14 mouse cellular contexts compared by ENCODE assay signal in genomic region chr4:116830070-116830368, GRCm38 (mm10). TPM values are rescaled to one million over a fixed set of nuclear protein-coding genes. Genes with fewer than 3 reads are reported as not detected.
A peak's percentile ranks its signal among the peaks of the same experiment; 100 is the strongest.
DNase-seq lines count a peak whose midpoint lies in the region; ATAC-seq and TF ChIP-seq lines count a peak whose summit lies in the region.
"Had no signal": no experiment of that assay in that cellular context is flagged by ENCODE, and none has a peak within 500 bp of the region (broad histone marks: within the 10 kb centered on the region; RNA-seq: fewer than 3 reads in every experiment).

No protein-coding gene starts in this region.

- H3K4me3 ChIP-seq in kidney, adult 2 months (ENCODE audit: insufficient read depth, low read depth, low read length): no peak overlapping the region
- H3K4me3 ChIP-seq in forebrain, embryonic 13.5 days: no peak overlapping the region
- no peak overlapping the region for H3K4me3 ChIP-seq in midbrain, embryonic 11.5 days (ENCODE audit: low read depth, low read length)
- H3K4me3 ChIP-seq: liver, embryonic 12.5 days had no signal

- no peak overlapping the region for H3K27ac ChIP-seq in kidney, adult 2 months (ENCODE audit: insufficient read depth, low read depth, low read length)
- peak overlapping the region; percentile 72 for H3K27ac ChIP-seq in forebrain, embryonic 13.5 days
- peak overlapping the region; percentile 65 for H3K27ac ChIP-seq in midbrain, embryonic 11.5 days (ENCODE audit: low read depth, low read length)
- H3K27ac ChIP-seq: liver, embryonic 12.5 days; macrophage had no signal

- WGBS in kidney, adult 2 months: 20% methylated on average over 6 of the region's 6 CpGs
- 5% methylated on average over 6 of the region's 6 CpGs for WGBS in forebrain, embryonic 13.5 days
- WGBS in midbrain, embryonic 11.5 days: 7% methylated on average over 6 of the region's 6 CpGs

- peaks cover 3% of the 10 kb centered on the region; the same call in 1 of the 2 replicates for H3K4me1 ChIP-seq in kidney, adult 2 months (ENCODE audit: control insufficient read depth, insufficient read depth, low read length)
- peaks cover 24% of the 10 kb centered on the region for H3K4me1 ChIP-seq in forebrain, embryonic 13.5 days
- peaks cover 15% of the 10 kb centered on the region for H3K4me1 ChIP-seq in midbrain, embryonic 11.5 days (ENCODE audit: control insufficient read depth, insufficient read depth, low read length)

- H3K4me2 ChIP-seq in forebrain, embryonic 13.5 days: no peak overlapping the region
- peak overlapping the region; percentile 13; the same call in 1 of the 2 replicates for H3K4me2 ChIP-seq in midbrain, embryonic 11.5 days
- H3K4me2 ChIP-seq: liver, embryonic 12.5 days had no signal

- TF ChIP-seq CTCF in kidney, adult 2 months (conservative IDR thresholded peaks at IDR 0.05; ENCODE audit: insufficient read depth, insufficient read length, low read depth, low read length): no peak

- H3K9ac ChIP-seq in forebrain, embryonic 13.5 days: no peak overlapping the region
- peak overlapping the region; percentile 53 for H3K9ac ChIP-seq in midbrain, embryonic 11.5 days (ENCODE audit: low read length)
- H3K9ac ChIP-seq: liver, embryonic 12.5 days had no signal

- DNase-seq in kidney, postnatal 4 days: peak; percentile 57 to 63
- no peak for DNase-seq in kidney, adult 2 months
- DNase-seq in midbrain, embryonic 11.5 days (ENCODE audit: low spot score, missing footprints): peak; percentile 92
- peak; percentile 64 for DNase-seq in retina, postnatal 1 day
- no peak for DNase-seq in adrenal gland, postnatal 25 days
- DNase-seq in right cerebral cortex, postnatal 14 days: no peak
- DNase-seq in urinary bladder, postnatal 25 days (ENCODE audit: low spot score): no peak
- DNase-seq: cerebellum, adult 9-10 months; heart, adult 18-20 months; spleen, adult 18-20 months had no signal

- ATAC-seq in forebrain, embryonic 13.5 days: peak; percentile 70
- ATAC-seq in midbrain, embryonic 11.5 days (ENCODE audit: low FRiP score): peak; percentile 73
- ATAC-seq: inflammation-experienced regulatory T-cells, adult 6 months; liver, embryonic 12.5 days had no signal

- H3K9me3 ChIP-seq in forebrain, embryonic 13.5 days (replicated peaks): no peaks in the 10 kb centered on the region
- no peaks in the 10 kb centered on the region for H3K9me3 ChIP-seq in midbrain, embryonic 11.5 days (ENCODE audit: control insufficient read depth, low read length)
- H3K9me3 ChIP-seq: liver, embryonic 12.5 days had no signal

- no peak for TF ChIP-seq POLR2A in kidney, adult 2 months (IDR thresholded peaks at IDR 0.05; ENCODE audit: low read depth, low read length)

- H3K36me3 ChIP-seq in kidney, adult 2 months (ENCODE audit: control insufficient read depth, insufficient read depth, low read length): no peaks in the 10 kb centered on the region
- H3K36me3 ChIP-seq in forebrain, embryonic 13.5 days (ENCODE audit: poor library complexity, severe bottlenecking): no peaks in the 10 kb centered on the region
- no peaks in the 10 kb centered on the region for H3K36me3 ChIP-seq in midbrain, embryonic 11.5 days (ENCODE audit: control insufficient read depth, insufficient read depth, low read length)
- H3K36me3 ChIP-seq: liver, embryonic 12.5 days had no signal

- no peaks in the 10 kb centered on the region for H3K27me3 ChIP-seq in kidney, adult 2 months (replicated peaks; ENCODE audit: control insufficient read depth, insufficient read depth, low read length)
- H3K27me3 ChIP-seq in forebrain, embryonic 13.5 days: no peaks in the 10 kb centered on the region
- H3K27me3 ChIP-seq in midbrain, embryonic 11.5 days (ENCODE audit: control insufficient read depth, insufficient read depth, low read length): no peaks in the 10 kb centered on the region
- H3K27me3 ChIP-seq: liver, embryonic 12.5 days had no signal

RNA-seq across cellular contexts. Expression of gene Hpdl, which starts 8.5 kb away (rescaled TPM):
- polyA plus RNA-seq in kidney, adult 2 months (2012; rRNA removed): 2.1 and 2.5 TPM in 2 replicates
- polyA plus RNA-seq in forebrain, embryonic 13.5 days (2015; fragmentation: Nextera tagmentation; extraction: Ambion mirVana): 0.85 and 0.94 TPM in 2 replicates
- polyA plus RNA-seq in midbrain, embryonic 11.5 days (2014; fragmentation: Nextera tagmentation; extraction: Ambion mirVana): 0.51 and 0.81 TPM in 2 replicates
- total RNA-seq in adrenal gland, postnatal 25 days (2021): 2.7 and 3.6 TPM in 2 replicates
- polyA plus RNA-seq: macrophage had no signal

RNA-seq across cellular contexts. Expression of gene Mutyh, which starts 22.5 kb away (rescaled TPM):
- polyA plus RNA-seq in kidney, adult 2 months (2012; rRNA removed): 2.7 and 2.9 TPM in 2 replicates
- polyA plus RNA-seq in forebrain, embryonic 13.5 days (2015; fragmentation: Nextera tagmentation; extraction: Ambion mirVana): 14.8 and 16.6 TPM in 2 replicates
- polyA plus RNA-seq in midbrain, embryonic 11.5 days (2014; fragmentation: Nextera tagmentation; extraction: Ambion mirVana): 13.9 and 18.2 TPM in 2 replicates
- total RNA-seq in adrenal gland, postnatal 25 days (2021): 3.9 and 9.0 TPM in 2 replicates

RNA-seq across cellular contexts. Expression of gene Toe1, which starts 22.6 kb away (rescaled TPM):
- polyA plus RNA-seq in kidney, adult 2 months (2012; rRNA removed): 19.2 and 19.6 TPM in 2 replicates
- 31.7 and 32.6 TPM in 2 replicates for polyA plus RNA-seq in forebrain, embryonic 13.5 days (2015; fragmentation: Nextera tagmentation; extraction: Ambion mirVana)
- 33.7 and 34.1 TPM in 2 replicates for polyA plus RNA-seq in midbrain, embryonic 11.5 days (2014; fragmentation: Nextera tagmentation; extraction: Ambion mirVana)
- 18.1 and 25.1 TPM in 2 replicates for total RNA-seq in adrenal gland, postnatal 25 days (2021)

RNA-seq across cellular contexts. Expression of gene Zswim5, which starts 47.2 kb away (rescaled TPM):
- polyA plus RNA-seq in kidney, adult 2 months (2012; rRNA removed): 7.4 and 7.5 TPM in 2 replicates
- polyA plus RNA-seq in forebrain, embryonic 13.5 days (2015; fragmentation: Nextera tagmentation; extraction: Ambion mirVana): 12.8 TPM in 2 replicates
- 8.7 and 10.1 TPM in 2 replicates for polyA plus RNA-seq in midbrain, embryonic 11.5 days (2014; fragmentation: Nextera tagmentation; extraction: Ambion mirVana)
- 5.0 and 5.1 TPM in 2 replicates for total RNA-seq in adrenal gland, postnatal 25 days (2021)

Comparison
In these comparisons a context has a peak if more than half of its experiments do, and no peak if none do; other contexts are left out.
1. DNase-seq: peak in kidney, postnatal 4 days (2 of 2), midbrain, embryonic 11.5 days (single experiment) and retina, postnatal 1 day (single experiment); none in kidney, adult 2 months (single experiment), adrenal gland, postnatal 25 days (single experiment), right cerebral cortex, postnatal 14 days (single experiment) and urinary bladder, postnatal 25 days (single experiment).